Mouse (Mus musculus): Measurements from ENCODE around the gene Sumo3. TPM values are rescaled to one million over a fixed set of nuclear protein-coding genes. Genes with fewer than 3 reads are reported as not detected.

The Sumo3 gene
- polyA plus RNA-seq, 2 experiments: 82.5 to 109 TPM

DNA sequence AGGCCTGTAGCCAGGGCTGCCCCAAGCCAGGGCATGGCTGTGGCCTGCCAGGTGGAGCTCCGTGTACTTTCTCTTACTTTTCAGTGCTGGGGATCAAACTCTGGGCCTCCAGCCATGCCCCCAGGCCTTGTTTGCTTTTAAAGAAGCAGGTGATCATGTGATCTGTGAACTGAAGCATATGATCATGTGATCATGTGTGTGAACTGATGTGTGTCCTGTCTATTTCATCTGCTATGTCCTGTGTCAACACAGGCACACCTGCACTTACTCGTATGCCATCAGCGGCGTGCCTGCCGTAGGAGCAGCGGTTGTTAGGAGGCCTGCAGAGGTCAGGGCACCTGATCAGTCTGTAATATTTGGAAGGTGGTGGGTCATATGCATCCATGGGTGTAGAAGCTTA lies 28.1 kb downstream of the Sumo3 start:
- Histone ChIP-seq H3K27ac (no peak overlapping the region), H3K36me3 (replicated peaks; ENCODE audit: control insufficient read depth, insufficient read depth, low read depth) (peaks cover 36% of the 10 kb centered on the region), H3K27me3 (ENCODE audit: control insufficient read depth, insufficient read depth, low read length) (no peaks in the 10 kb centered on the region), H3K9me3 (ENCODE audit: control insufficient read depth, low read length) (no peaks in the 10 kb centered on the region), H3K4me2 (ENCODE audit: low read depth) (no peak overlapping the region), H3K9ac (replicated peaks) (no peak overlapping the region), H3K4me3 (ENCODE audit: insufficient read depth in 1 of 2, low read depth in 2 of 2, low read length in 2 of 2) (no peak overlapping the region), H3K4me1 (replicated peaks; ENCODE audit: control insufficient read depth in 2 of 2, insufficient read depth in 2 of 2, low read length in 1 of 2) (peaks cover 0 to 5% of the 10 kb centered on the region in 2 experiments; a peak in 1 of 4 replicates)
- ATAC-seq (ENCODE audit: insufficient read depth) (no peak), DNase-seq (ENCODE audit: low read depth in 3 of 3, low spot score in 3 of 3) (no peak)
- TF ChIP-seq EP300 (IDR thresholded peaks at IDR 0.05; ENCODE audit: low read depth) (no peak), CTCF (IDR thresholded peaks at IDR 0.05; ENCODE audit: low read depth) (no peak)
- 81% methylated on average over 6 of the region's 6 CpGs for WGBS (ENCODE audit: insufficient replicate concordance)

DNA sequence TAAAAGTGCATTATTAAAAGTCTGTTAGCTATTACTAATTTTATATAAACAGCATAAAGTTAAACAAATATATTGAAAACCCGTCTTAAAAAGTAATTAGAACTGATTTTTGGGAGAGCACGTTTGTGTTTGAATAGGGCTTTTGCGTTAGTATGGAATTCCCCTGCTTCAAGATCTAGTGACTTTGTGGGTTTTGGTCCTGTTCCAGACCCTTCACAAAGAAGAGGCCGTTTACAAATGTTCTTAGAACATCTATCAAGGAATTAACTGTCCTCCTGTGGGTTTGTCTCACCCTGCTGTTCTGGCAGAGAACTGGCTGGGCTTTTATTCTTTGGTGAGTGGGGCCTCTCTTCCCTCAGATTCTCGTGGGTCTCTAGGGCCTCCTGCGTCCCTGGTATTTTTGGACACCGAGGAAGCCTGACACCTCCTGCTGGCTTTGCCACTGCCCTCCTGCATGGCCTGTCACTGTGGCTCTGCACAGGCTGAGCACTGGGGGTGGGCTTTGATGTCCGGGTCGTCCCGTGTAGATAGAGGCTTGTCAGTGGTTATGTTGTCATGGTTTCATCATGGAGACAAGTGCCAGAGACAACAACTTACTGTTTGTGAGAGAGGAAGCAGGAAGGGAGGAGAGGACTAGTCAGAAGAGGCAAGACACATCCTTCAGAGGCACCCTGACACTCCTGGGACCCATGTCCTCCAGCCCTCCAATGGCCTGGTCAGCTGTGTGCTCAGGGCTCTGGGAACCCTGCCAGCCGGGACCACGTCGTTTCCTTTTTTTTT lies 28.7 kb downstream of the Sumo3 start:
- Histone ChIP-seq H3K4me1 (replicated peaks; ENCODE audit: control insufficient read depth in 2 of 2, insufficient read depth in 2 of 2, low read length in 1 of 2) (peaks cover 0 to 5% of the 10 kb centered on the region in 2 experiments; a peak in 1 of 4 replicates), H3K9ac (replicated peaks) (no peak overlapping the region), H3K9me3 (ENCODE audit: control insufficient read depth, low read length) (no peaks in the 10 kb centered on the region), H3K27me3 (ENCODE audit: control insufficient read depth, insufficient read depth, low read length) (no peaks in the 10 kb centered on the region), H3K4me3 (ENCODE audit: insufficient read depth in 1 of 2, low read depth in 2 of 2, low read length in 2 of 2) (no peak overlapping the region), H3K36me3 (replicated peaks; ENCODE audit: control insufficient read depth, insufficient read depth, low read depth) (peaks cover 36% of the 10 kb centered on the region), H3K27ac (no peak overlapping the region), H3K4me2 (ENCODE audit: low read depth) (no peak overlapping the region)
- no peak for ATAC-seq (ENCODE audit: insufficient read depth)
- no peak for DNase-seq (ENCODE audit: low read depth in 3 of 3, low spot score in 3 of 3)
- no peak for TF ChIP-seq CTCF (IDR thresholded peaks at IDR 0.05; ENCODE audit: low read depth)
- WGBS (ENCODE audit: insufficient replicate concordance): 71% methylated on average over 13 of the region's 13 CpGs

DNA sequence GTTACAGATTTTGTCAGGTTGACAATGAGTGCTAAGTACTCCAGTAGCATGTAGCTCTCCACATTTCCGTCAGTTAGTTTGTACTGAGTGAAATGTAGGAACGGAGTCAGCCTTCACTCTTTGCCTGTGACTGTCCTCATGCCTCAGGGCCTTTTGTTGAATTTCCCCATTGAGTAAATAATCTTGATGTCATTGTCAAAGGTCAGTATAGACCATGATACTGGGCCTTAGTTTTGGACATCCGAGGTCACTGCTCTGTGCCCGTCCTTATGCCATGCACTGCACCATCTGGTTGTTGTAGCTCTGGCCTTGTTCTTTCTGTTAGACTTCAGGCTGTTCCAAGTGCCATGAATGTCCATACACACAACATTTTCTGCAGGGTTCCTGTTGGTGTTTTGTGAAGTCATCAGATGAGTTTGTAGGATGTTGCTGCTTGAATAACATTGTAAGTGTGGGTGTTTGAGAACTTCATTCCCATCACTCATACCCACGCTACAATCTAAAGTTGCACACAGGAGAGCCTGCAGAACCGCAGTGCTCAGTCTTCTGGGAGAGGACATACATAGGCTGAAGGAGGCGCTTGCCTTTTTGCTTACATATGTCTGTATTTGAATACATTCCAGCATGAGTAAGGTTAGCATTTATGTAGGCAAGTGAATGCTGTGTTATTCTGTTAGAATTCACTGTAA lies 30.5 kb downstream of the Sumo3 start:
- Histone ChIP-seq H3K9ac (replicated peaks) (no peak overlapping the region), H3K4me1 (replicated peaks; ENCODE audit: control insufficient read depth in 2 of 2, insufficient read depth in 2 of 2, low read length in 1 of 2) (peaks cover 0 to 5% of the 10 kb centered on the region in 2 experiments; a peak in 1 of 4 replicates), H3K4me3 (ENCODE audit: insufficient read depth in 1 of 2, low read depth in 2 of 2, low read length in 2 of 2) (no peak overlapping the region), H3K4me2 (ENCODE audit: low read depth) (no peak overlapping the region), H3K36me3 (replicated peaks; ENCODE audit: control insufficient read depth, insufficient read depth, low read depth) (peaks cover 38% of the 10 kb centered on the region), H3K27me3 (ENCODE audit: control insufficient read depth, insufficient read depth, low read length) (no peaks in the 10 kb centered on the region), H3K27ac (no peak overlapping the region), H3K9me3 (ENCODE audit: control insufficient read depth, low read length) (no peaks in the 10 kb centered on the region)
- ATAC-seq (ENCODE audit: insufficient read depth): no peak
- no peak for DNase-seq (ENCODE audit: low read depth in 3 of 3, low spot score in 3 of 3)
- no peak for TF ChIP-seq CTCF (IDR thresholded peaks at IDR 0.05; ENCODE audit: low read depth)
- no peak for TF ChIP-seq EP300 (IDR thresholded peaks at IDR 0.05; ENCODE audit: low read depth)
- WGBS (ENCODE audit: insufficient replicate concordance): 76% methylated on average over 7 of the region's 7 CpGs

DNA sequence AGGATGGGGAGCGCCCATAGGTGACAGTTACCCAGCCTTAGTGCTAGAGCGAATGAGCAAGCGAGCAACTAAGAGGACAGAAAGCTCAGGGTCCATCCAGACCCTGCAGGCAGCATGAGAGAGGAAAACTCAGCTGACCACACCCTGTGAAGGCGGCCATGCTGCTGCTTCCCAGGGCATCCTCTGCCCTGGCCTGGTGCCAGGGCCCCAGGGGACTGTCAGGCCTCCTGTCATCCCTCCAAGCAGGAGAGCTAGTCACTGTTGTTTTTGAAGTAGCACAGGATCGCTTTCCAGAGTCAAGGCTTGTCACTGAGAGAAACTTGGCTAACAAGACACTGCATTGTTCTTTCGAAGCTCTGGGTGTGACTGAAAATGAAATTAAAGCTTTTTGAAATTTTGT lies 33.1 kb downstream of the Sumo3 start:
- Histone ChIP-seq H3K36me3 (replicated peaks; ENCODE audit: control insufficient read depth, insufficient read depth, low read depth) (peaks cover 35% of the 10 kb centered on the region), H3K9ac (replicated peaks) (no peak overlapping the region), H3K9me3 (ENCODE audit: control insufficient read depth, low read length) (no peaks in the 10 kb centered on the region), H3K27ac (no peak overlapping the region), H3K27me3 (ENCODE audit: control insufficient read depth, insufficient read depth, low read length) (no peaks in the 10 kb centered on the region), H3K4me2 (ENCODE audit: low read depth) (no peak overlapping the region), H3K4me1 (replicated peaks; ENCODE audit: control insufficient read depth in 2 of 2, insufficient read depth in 2 of 2, low read length in 1 of 2) (peaks cover 0 to 5% of the 10 kb centered on the region in 2 experiments; a peak in 1 of 4 replicates), H3K4me3 (ENCODE audit: insufficient read depth in 1 of 2, low read depth in 2 of 2, low read length in 2 of 2) (no peak overlapping the region)
- ATAC-seq (ENCODE audit: insufficient read depth): no peak
- no peak for DNase-seq (ENCODE audit: low read depth in 3 of 3, low spot score in 3 of 3)
- TF ChIP-seq EP300 (IDR thresholded peaks at IDR 0.05; ENCODE audit: low read depth) (no peak), CTCF (IDR thresholded peaks at IDR 0.05; ENCODE audit: low read depth) (no peak)
- 86% methylated on average over 6 of the region's 6 CpGs for WGBS (ENCODE audit: insufficient replicate concordance)

DNA sequence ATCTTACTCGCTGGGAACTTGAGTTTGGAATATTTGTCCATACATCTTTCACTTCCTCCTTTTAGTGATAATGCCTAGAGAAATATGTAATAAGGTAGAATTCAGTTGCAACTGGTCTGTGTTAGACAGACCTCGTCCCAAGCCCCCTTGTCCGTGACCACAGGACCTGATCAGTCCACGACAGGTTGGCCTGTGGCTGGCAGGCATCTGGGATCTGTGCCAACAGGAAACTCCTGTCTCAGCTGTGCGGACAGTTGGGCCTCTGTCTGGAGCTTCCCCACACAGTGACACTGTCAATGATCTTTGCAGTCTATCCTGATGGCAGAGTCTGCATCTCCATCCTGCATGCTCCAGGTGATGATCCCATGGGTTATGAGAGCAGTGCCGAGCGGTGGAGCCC lies 37.3 kb downstream of the Sumo3 start:
- Histone ChIP-seq H3K9ac (replicated peaks) (no peak overlapping the region), H3K4me2 (ENCODE audit: low read depth) (no peak overlapping the region), H3K27me3 (ENCODE audit: control insufficient read depth, insufficient read depth, low read length) (no peaks in the 10 kb centered on the region), H3K9me3 (ENCODE audit: control insufficient read depth, low read length) (no peaks in the 10 kb centered on the region), H3K27ac (no peak overlapping the region), H3K4me3 (ENCODE audit: insufficient read depth in 1 of 2, low read depth in 2 of 2, low read length in 2 of 2) (no peak overlapping the region), H3K36me3 (replicated peaks; ENCODE audit: control insufficient read depth, insufficient read depth, low read depth) (peaks cover 37% of the 10 kb centered on the region), H3K4me1 (replicated peaks; ENCODE audit: control insufficient read depth in 2 of 2, insufficient read depth in 2 of 2, low read length in 1 of 2) (no peaks in the 10 kb centered on the region)
- no peak for DNase-seq (ENCODE audit: low read depth in 3 of 3, low spot score in 3 of 3)
- 68% methylated on average over 7 of the region's 7 CpGs for WGBS (ENCODE audit: insufficient replicate concordance)
- ATAC-seq (ENCODE audit: insufficient read depth): no peak
- TF ChIP-seq EP300 (IDR thresholded peaks at IDR 0.05; ENCODE audit: low read depth) (no peak), CTCF (IDR thresholded peaks at IDR 0.05; ENCODE audit: low read depth) (no peak)

Data from liver, embryonic 14.5 days (tissue).